Mouse (Mus musculus): ENCODE measurements at regions not wholly inside any gene's neighbourhood (a gene's known extent, or its start where the extent isn't known, plus 50 kb on each side); places are given as distances from the start of the nearest gene placed in this dataset.

DNA sequence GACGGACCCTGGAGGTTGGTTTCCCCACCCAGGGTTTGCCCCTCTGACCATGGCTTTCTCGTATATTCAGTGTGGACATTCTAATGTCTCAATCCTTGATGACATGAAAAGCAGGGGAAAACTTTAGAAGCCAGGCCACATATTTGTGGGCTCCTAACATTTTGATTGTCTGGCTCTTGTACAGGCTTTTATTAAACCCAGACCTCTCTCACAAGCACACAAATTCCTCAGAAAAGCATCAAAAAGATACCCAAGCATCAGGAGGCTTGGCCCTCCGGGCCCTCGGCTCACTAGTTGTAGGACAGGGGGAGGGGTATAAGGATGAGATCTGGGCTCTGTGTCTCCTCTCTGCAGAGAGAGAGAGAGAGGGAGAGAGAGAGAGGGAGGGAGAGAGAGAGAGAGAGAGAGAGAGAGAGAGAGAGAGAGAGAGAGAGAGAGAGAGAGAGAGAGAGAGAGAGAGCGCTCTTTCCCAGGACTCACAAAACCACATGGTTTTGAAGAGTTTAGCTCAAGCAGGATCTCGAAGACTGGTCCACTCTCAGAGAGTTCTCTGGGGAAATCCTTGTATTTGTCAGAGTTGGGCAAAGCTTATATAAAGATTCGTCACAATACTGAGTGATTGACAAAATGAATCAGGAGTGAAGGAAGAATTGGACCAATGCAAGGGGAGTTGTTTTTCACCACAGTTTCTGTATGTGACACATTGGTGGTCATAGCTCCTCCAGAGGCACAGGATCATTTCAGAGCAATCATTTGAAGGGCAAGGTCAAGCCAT, 167.2 kb upstream of the Cxcl12 start:
- no peak for DNase-seq (ENCODE audit: low spot score)

DNA sequence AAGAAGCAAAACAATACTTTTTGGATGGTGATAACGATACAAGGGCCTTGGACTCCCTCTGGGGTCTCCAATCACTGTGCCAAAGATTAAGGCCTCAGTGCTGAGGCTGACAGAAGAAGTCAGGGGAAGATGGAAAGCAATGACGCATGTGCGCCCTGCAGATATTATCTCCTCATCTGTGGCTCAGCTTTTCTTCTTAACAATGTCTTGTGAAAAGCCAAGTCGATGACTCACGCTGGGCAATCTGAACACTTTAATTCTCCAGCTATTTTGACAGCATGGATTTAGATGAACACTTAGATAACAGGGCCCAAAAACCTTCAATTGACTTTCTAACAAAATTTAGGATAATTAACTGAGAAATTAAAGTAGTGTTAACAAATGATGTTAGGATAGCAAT, 155.7 kb upstream of the Cxcl12 start:
- DNase-seq (ENCODE audit: low spot score), result no peak

DNA sequence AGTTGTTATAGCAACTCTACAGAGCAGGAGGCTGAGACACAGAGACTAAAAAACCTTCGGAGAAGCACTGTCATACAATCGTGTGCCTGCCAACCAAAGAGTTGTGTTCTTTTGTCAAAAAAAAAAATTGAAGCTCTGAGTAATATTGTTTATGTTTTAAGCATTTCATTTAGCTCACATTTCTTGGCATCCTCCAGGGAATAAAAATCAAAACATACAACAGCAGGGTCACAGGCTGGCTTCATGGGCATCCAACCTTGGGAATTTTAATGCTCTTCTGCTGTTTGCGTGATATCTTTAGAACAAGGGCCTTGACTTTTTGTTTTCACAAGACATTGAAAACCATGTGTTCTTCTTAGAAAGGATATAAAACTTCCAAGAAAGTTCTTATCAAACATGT, 152.9 kb upstream of the Cxcl12 start:
- no peak for DNase-seq (ENCODE audit: low spot score)

DNA sequence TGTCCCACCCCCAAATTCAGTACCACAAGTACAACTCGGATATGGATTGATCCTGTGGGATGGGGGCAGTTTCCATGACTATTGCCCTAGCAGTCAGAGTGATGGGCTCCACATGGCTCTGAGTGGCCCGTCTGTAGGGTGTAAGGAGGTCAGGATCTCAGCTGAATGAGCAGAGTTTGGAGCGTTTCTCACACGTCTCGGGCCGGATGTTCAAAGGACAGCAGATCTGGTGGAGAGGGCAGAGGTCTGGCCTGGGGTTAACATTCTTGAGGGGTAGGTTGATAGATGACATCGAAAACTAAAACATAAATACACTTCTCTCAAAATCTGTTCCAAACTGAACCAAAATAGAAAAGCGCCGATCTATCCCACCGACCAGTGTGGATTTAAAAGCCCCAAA, 146.5 kb upstream of the Cxcl12 start:
- no peak for DNase-seq (ENCODE audit: low spot score)

DNA sequence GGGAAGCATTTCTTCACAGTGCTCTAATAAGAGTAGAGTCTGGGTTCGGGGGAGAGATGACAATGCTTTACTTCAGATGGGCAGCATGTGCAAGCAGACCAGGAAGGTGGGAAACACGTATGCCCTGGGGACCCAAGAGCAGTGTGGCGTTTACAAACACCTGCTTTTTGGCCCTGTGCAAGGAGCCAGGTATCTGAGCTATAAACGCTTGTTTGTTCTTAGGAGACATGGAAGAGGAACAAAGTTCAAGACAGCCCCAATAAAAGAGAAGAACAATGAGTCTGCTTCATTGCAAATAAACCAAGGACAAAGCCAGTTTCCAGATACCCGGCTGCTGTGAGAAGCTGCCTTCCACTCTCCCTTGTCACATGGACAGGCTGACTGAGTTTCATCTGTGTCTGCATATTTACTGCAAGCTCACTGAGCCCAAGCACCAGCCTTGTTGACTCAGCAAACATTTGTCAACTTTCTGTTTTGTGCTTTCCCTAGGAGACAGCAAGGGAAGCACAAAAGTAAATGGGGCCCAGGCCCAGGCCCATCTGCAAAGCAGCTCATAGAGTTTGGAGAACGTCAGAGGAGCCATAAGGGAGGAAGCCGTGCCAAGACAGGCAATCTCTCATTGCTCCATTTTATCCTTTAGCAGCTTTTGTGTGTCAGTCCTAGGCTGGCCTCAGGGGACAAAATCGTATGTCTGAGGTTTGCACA, 136.1 kb upstream of the Cxcl12 start:
- no peak for DNase-seq (ENCODE audit: low spot score)

DNA sequence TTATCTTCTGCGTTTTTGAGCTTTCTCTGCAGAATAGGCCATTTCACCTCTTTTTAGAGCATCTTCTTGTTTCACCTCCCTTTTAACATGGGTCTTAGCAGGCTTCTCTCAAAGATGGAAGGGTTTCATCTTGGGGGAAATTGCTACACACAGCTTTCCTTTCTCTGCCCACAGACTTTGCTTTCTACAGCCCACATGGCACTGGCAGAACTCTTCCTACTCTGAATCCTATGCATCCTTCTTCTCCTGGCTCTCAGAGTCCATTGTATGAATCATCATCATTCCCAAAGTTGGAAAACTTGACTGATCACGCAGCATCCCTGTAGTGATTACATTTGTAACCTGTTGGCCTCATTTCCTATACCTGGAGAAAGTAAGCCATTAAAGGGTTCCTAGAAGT, 124.6 kb upstream of the Cxcl12 start:
- no peak for DNase-seq (ENCODE audit: low spot score)

GRCm38 (mm10) chr6:117049459-117050010, 118.8 kb upstream of the Cxcl12 start:
- no peak for DNase-seq (ENCODE audit: low spot score)

- peak; percentile 34 for DNase-seq (ENCODE audit: low spot score)
Measured at GRCm38 (mm10) chr6:117060688-117061087, 107.6 kb upstream of the Cxcl12 start.

DNA sequence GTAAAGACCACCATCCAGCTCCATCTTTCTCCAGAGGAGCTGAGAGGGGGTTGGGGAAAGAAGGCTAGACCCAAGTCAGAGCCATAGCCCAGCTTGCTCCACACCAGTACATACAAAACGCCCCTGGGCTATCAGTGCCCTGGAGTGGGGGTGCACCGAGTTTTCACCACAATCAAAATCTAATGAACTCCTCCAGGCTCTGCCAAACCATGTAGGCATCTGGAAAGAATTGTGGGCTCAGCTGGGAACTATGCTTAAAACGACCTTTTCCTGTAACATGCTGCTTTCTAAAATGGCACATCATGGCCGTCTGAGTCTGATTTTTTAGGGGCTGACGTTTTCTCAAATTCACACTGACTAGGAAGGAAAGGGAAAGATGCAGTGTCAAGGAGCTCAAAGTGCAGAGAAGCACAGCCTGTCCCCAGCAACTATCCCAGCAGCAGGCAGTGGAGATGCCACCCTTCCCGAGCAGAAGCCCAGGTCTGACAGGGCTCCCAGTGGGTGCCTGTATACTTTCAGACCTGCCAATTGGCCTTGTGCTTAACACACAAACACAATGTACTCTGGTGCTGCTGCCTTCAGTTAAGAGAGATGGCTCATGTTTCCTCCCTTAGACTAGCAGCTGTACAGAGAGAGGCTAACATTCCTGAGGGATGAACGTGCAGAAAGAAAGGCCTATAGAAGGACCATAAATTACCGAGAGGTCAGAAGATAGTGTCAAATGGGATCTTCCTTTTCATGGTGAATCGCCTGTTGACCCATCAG, 100.6 kb upstream of the Cxcl12 start:
- DNase-seq (ENCODE audit: low spot score), result no peak

DNA sequence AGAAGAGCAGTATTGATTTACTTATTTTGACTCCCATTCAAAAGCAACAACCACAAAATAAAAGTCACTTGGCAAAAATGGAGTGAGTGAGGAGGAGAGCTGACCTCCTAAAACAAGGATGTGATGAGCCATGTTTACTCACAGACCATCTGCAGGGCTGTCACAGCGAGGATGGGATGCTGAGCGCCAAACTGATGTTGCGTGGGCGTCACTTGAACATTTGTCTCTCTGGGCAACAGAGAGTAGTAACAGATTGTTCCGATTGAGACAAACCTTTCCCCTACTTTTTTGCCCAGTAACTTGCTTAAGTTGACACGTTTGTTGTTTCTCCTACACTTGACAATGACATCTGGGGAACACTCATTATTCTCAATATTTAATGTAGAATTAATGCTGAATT, 97.0 kb upstream of the Cxcl12 start:
- DNase-seq (ENCODE audit: low spot score), result no peak

GRCm38 (mm10) chr6:117071857-117072256, 96.5 kb upstream of the Cxcl12 start:
- DNase-seq (ENCODE audit: low spot score), result no peak

DNA sequence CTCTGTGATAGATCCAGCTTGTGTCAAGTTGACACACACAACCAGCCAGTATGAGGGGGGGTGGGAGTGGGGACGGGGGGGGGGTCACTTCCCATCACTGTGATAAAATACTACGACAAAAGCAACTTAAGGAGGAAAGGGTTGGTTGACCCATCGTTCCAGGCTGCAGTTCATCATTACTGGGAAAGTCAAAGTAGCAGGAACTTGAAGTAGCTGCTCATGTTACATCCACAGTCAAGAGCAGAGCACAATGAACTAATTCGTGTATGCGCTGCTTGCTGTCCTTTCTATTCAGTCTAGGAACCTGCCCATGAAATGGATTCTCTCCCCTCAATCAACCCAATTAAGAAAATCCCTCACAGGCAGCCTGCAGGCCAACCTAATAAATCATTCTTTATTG, 88.8 kb upstream of the Cxcl12 start:
- no peak for DNase-seq (ENCODE audit: low spot score)

- DNase-seq (ENCODE audit: low spot score), result no peak
Measured at GRCm38 (mm10) chr6:117080973-117081372, 87.4 kb upstream of the Cxcl12 start.

DNA sequence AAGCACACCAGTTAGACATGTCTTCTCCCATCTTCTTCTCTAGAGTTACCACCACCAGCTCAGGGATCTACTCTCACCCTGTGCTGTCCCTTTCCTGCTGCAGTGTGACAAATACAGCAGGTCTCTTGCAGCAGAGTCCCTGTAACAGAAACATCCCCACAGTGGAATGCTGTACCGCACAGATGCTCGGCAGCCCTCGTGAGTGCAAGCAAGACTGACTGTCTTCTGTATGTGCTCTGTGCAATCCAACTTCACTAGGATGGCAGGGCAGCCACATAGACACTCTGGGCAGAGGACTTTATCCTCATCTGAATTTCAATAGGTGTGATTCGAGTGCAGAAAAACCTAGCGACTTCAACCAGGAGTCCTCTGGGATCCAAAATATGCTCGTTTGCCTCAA, 84.1 kb upstream of the Cxcl12 start:
- DNase-seq (ENCODE audit: low spot score), result no peak

GRCm38 (mm10) chr6:117084833-117085500, 83.4 kb upstream of the Cxcl12 start:
- no peak for DNase-seq (ENCODE audit: low spot score)

- DNase-seq (ENCODE audit: low spot score), result no peak
Measured at GRCm38 (mm10) chr6:117094742-117095141, 73.6 kb upstream of the Cxcl12 start.

DNA sequence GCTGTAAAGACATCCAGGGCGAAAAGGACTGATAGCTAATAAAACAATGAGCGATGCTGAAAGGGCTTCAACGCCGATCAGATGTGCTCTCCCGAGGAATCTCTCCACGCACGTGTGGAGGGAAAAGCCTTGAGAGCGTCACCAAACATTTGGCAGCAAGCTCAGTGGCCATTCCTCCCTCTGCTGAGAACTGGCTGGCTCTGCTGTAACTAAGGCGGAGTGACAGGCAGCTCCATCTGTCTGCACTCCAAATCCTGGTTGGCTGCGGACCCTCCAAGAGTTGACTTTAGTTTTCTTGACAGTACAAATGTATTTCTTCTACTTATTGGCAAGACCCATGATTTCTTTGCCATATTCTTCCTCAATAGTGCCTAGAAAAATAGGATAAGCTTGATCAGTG, 68.5 kb upstream of the Cxcl12 start:
- DNase-seq (ENCODE audit: low spot score), result no peak

DNA sequence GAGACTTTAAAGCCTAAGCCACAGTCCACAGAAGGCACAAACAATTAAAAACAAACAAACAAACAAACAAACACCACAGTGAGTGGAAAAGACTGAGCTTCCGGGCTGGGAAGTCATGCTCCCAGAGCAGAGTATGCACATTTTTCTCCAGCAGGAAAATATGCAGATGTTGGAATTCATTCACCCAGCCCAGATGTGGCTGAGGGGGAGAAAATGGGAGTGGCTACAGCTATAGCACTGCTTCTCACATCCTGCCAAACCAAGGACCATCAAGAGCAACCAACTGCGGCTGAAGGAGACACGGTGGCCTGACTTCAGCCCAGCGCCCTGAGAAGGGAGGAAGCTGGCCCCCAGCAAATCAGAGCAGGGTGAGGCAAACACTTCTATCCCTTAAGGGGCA, 65.6 kb upstream of the Cxcl12 start:
- DNase-seq (ENCODE audit: low spot score), result no peak

GRCm38 (mm10) chr6:117104047-117104446, 64.3 kb upstream of the Cxcl12 start:
- no peak for DNase-seq (ENCODE audit: low spot score)

DNA sequence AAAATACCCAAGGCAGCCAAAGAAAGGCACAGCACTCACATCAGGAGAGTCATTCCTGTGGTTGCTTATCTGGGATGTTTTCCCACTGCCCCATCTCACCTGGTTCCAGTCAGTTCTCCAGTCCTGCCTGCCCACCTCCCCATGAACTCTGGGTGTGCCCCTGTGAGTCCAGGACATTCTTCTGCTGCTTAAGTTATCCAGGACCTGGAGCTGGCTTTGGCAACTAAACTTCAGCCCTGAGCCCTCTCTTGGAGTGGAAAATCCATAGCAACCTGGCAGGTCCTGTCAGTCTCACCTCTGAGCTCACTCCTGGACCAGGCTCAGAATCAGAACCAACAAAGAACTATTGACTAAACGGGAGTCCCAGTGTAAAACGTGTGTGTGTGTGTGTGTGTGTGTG, 63.9 kb upstream of the Cxcl12 start:
- no peak for DNase-seq (ENCODE audit: low spot score)

DNA sequence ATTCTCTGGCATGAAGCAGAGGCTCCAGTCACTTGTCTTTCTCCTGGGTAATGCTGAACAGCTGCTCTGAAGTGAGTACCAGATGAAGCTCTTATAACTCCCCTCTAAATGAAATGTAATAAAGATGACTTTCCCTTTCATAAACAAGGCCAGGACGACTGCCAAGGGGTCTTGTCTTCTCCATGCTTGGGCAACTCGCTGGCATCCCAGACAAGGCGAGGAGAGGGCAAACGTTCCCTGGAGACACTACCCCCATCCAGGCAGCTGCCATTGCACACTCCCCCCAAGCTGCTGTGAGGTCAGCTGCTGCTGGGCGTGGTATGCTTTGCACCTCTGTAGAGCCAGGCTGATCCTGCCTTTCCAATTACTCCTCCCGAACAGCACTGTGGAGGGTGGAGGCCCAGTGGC, 63.1 kb upstream of the Cxcl12 start:
- no peak for DNase-seq (ENCODE audit: low spot score)

- no peak for DNase-seq (ENCODE audit: low spot score)
Measured at GRCm38 (mm10) chr6:117110291-117110690, 58.0 kb upstream of the Cxcl12 start.
